Comparison of ENCODE assay signal across 9 mouse cellular contexts in genomic region chr12:56637181-56637566, GRCm38 (mm10). TPM values are rescaled to one million over a fixed set of nuclear protein-coding genes. Genes with fewer than 3 reads are reported as not detected.
DNase-seq lines count a peak whose midpoint lies in the region; ATAC-seq and TF ChIP-seq lines count a peak whose summit lies in the region.
"Had no signal": no experiment of that assay in that cellular context is flagged by ENCODE, and none has a peak within 500 bp of the region (broad histone marks: within the 10 kb centered on the region; RNA-seq: fewer than 3 reads in every experiment).

No protein-coding gene starts in this region.

- ATAC-seq in common myeloid progenitor, adult 5-6 weeks (replicated peaks; ENCODE audit: low read depth, poor library complexity, severe bottlenecking): peak; percentile 68; the same call in 1 of the 2 replicates
- peak; percentile 65 for ATAC-seq in midbrain, embryonic 12.5 days (ENCODE audit: low FRiP score, low read depth)

- no peak overlapping the region for H3K27ac ChIP-seq in heart, adult 2 months
- H3K27ac ChIP-seq in midbrain, embryonic 12.5 days (replicated peaks): no peak overlapping the region
- H3K27ac ChIP-seq: liver, embryonic 15.5 days had no signal

- no peaks in the 10 kb centered on the region for H3K79me2 ChIP-seq in heart, adult 2 months (replicated peaks; ENCODE audit: control insufficient read depth, insufficient read depth, low read length)

- no peak for TF ChIP-seq POLR2A in heart, adult 2 months (IDR thresholded peaks at IDR 0.05; ENCODE audit: insufficient read depth, low read depth, low read length)

- TF ChIP-seq CTCF in heart, adult 2 months (IDR thresholded peaks at IDR 0.05): peak; percentile 61

- H3K4me2 ChIP-seq in midbrain, embryonic 12.5 days (replicated peaks): peak overlapping the region; percentile 40
- H3K4me2 ChIP-seq: liver, embryonic 15.5 days had no signal

- no peak for TF ChIP-seq EP300 in heart, adult 2 months (IDR thresholded peaks at IDR 0.05; ENCODE audit: insufficient read depth, low read depth, low read length)

- no peaks in the 10 kb centered on the region for H3K4me1 ChIP-seq in heart, adult 2 months (ENCODE audit: control insufficient read depth, insufficient read depth, low read length)
- no peaks in the 10 kb centered on the region for H3K4me1 ChIP-seq in midbrain, embryonic 12.5 days
- H3K4me1 ChIP-seq: liver, embryonic 15.5 days had no signal

- H3K36me3 ChIP-seq in heart, adult 2 months (ENCODE audit: control insufficient read depth, insufficient read depth, low read length): no peaks in the 10 kb centered on the region
- H3K36me3 ChIP-seq in midbrain, embryonic 12.5 days: no peaks in the 10 kb centered on the region
- H3K36me3 ChIP-seq: liver, embryonic 15.5 days had no signal

- H3K9me3 ChIP-seq in midbrain, embryonic 12.5 days: no peaks in the 10 kb centered on the region
- H3K9me3 ChIP-seq: liver, embryonic 15.5 days had no signal

- no peak overlapping the region for H3K4me3 ChIP-seq in heart, adult 2 months
- H3K4me3 ChIP-seq in midbrain, embryonic 12.5 days: no peak overlapping the region
- H3K4me3 ChIP-seq: liver, embryonic 15.5 days had no signal

- WGBS in heart, adult 2 months: 6% methylated on average over 5 of the region's 5 CpGs
- WGBS in midbrain, embryonic 12.5 days: 7% methylated on average over 5 of the region's 5 CpGs

- intact Hi-C loops in heart, adult 2 months (cut with DNase I): loop anchor here (1.0 to 2.0 kb wide), 2 partner anchors 48 to 579 kb away; no protein-coding TSS in a partner anchor
- intact Hi-C loops in left cerebral cortex, postnatal 25 days (cut with DNase I): loop anchor here (2.0 to 5.0 kb wide), 3 partner anchors 48 to 750 kb away; no protein-coding TSS in a partner anchor

- no peak overlapping the region for H3K9ac ChIP-seq in heart, adult 2 months (ENCODE audit: low read depth, low read length)
- no peak overlapping the region for H3K9ac ChIP-seq in midbrain, embryonic 12.5 days (replicated peaks)
- H3K9ac ChIP-seq: liver, embryonic 15.5 days had no signal

- no peaks in the 10 kb centered on the region for H3K27me3 ChIP-seq in heart, adult 2 months (ENCODE audit: control insufficient read depth, insufficient read depth, low read length)
- peaks cover 48% of the 10 kb centered on the region for H3K27me3 ChIP-seq in midbrain, embryonic 12.5 days
- H3K27me3 ChIP-seq: liver, embryonic 15.5 days had no signal

- peak; percentile 30 for DNase-seq in gastrocnemius, adult 18-20 months (ENCODE audit: low spot score)
- no peak for DNase-seq in gastrocnemius, postnatal 25 days
- DNase-seq in heart, adult 2 months: no peak
- peak; percentile 42 for DNase-seq in kidney, adult 18-20 months
- peak; percentile 52 to 74 for DNase-seq in left cerebral cortex, postnatal 25 days (ENCODE audit: low spot score in 2 of 2)
- peak; percentile 73 for DNase-seq in testis, postnatal 10 days (ENCODE audit: low spot score)

RNA-seq across cellular contexts. Expression of gene Nkx2-9, which starts 24.1 kb away (rescaled TPM):
- not detected for total RNA-seq in gastrocnemius, adult 18-20 months (2021)
- total RNA-seq in gastrocnemius, postnatal 25 days (2021): not detected
- total RNA-seq in common myeloid progenitor, adult 5-6 weeks (2017): not detected in 2 replicates
- not detected for total RNA-seq in heart, adult 2 months (2021)
- 0.18 TPM in 1 of 2 replicates, not detected in the other for polyA plus RNA-seq in heart, adult 2 months (2012; rRNA removed)
- total RNA-seq in left cerebral cortex, postnatal 25 days (2021): not detected
- 1.4 and 1.8 TPM in 2 replicates for polyA plus RNA-seq in midbrain, embryonic 12.5 days (2016; fragmentation: Nextera tagmentation; extraction: Ambion mirVana)
- polyA plus RNA-seq: liver, embryonic 15.5 days had no signal

RNA-seq across cellular contexts. Expression of gene Pax9, which starts 54.4 kb away (rescaled TPM):
- total RNA-seq in gastrocnemius, adult 18-20 months (2021): under 1 TPM in 1 of 2 experiments, not detected in 1; 0.11 TPM
- total RNA-seq in gastrocnemius, postnatal 25 days (2021): under 1 TPM in 1 of 2 experiments, not detected in 1; 0.05 TPM
- total RNA-seq in common myeloid progenitor, adult 5-6 weeks (2017): not detected in 2 replicates
- total RNA-seq in heart, adult 2 months (2021): under 1 TPM in 1 of 2 experiments, not detected in 1; 0.26 TPM
- 0.20 and 0.47 TPM in 2 replicates for polyA plus RNA-seq in heart, adult 2 months (2012; rRNA removed)
- not detected for total RNA-seq in left cerebral cortex, postnatal 25 days (2021)
- polyA plus RNA-seq in midbrain, embryonic 12.5 days (2016; fragmentation: Nextera tagmentation; extraction: Ambion mirVana): 0.09 and 0.18 TPM in 2 replicates

Comparison
In these comparisons a context has a peak if more than half of its experiments do, and no peak if none do; other contexts are left out.
1. DNase-seq: peak in gastrocnemius, adult 18-20 months (single experiment), kidney, adult 18-20 months (single experiment), left cerebral cortex, postnatal 25 days (2 of 2) and testis, postnatal 10 days (single experiment); none in gastrocnemius, postnatal 25 days (single experiment) and heart, adult 2 months (0 of 2).